8 mouse cellular contexts compared by ENCODE assay signal in genomic region chr9:108492043-108492750, GRCm38 (mm10). TPM values are rescaled to one million over a fixed set of nuclear protein-coding genes. Genes with fewer than 3 reads are reported as not detected.
DNase-seq lines count a peak whose midpoint lies in the region; ATAC-seq lines count a peak whose summit lies in the region.

No protein-coding gene starts in this region.

- no peaks in the 10 kb centered on the region for H3K27me3 ChIP-seq in forebrain, embryonic 15.5 days
- H3K27me3 ChIP-seq in intestine, embryonic 16.5 days (replicated peaks; ENCODE audit: control insufficient read depth, insufficient read depth, low read length) = no peaks in the 10 kb centered on the region
- peaks cover under 1% of the 10 kb centered on the region for H3K27me3 ChIP-seq in megakaryocyte, embryonic 14.5 days (replicated peaks)

- WGBS in forebrain, embryonic 15.5 days = 89% methylated on average over 16 of the region's 16 CpGs
- WGBS in intestine, embryonic 16.5 days = 74% methylated on average over 16 of the region's 16 CpGs

- peak overlapping the region; percentile 17 for H3K9ac ChIP-seq in forebrain, embryonic 15.5 days (replicated peaks)
- peak overlapping the region; percentile 96 for H3K9ac ChIP-seq in intestine, embryonic 16.5 days (ENCODE audit: low read depth, low read length)

- peaks cover 49% of the 10 kb centered on the region for H3K36me3 ChIP-seq in forebrain, embryonic 15.5 days
- peaks cover 46% of the 10 kb centered on the region for H3K36me3 ChIP-seq in intestine, embryonic 16.5 days (ENCODE audit: control insufficient read depth, insufficient read depth, low read length)
- H3K36me3 ChIP-seq in megakaryocyte, embryonic 14.5 days (replicated peaks; ENCODE audit: low read length) = peaks cover 53% of the 10 kb centered on the region

- no peaks in the 10 kb centered on the region for H3K9me3 ChIP-seq in forebrain, embryonic 15.5 days
- no peaks in the 10 kb centered on the region for H3K9me3 ChIP-seq in intestine, embryonic 16.5 days (ENCODE audit: control insufficient read depth, low read length)
- H3K9me3 ChIP-seq in megakaryocyte, embryonic 14.5 days = no peaks in the 10 kb centered on the region

- peak overlapping the region; percentile 80; the same call in 1 of the 2 replicates for H3K4me3 ChIP-seq in forebrain, embryonic 15.5 days
- H3K4me3 ChIP-seq in intestine, embryonic 16.5 days (ENCODE audit: low read length) = peak overlapping the region; percentile 98
- H3K4me3 ChIP-seq in megakaryocyte, embryonic 14.5 days (replicated peaks) = peak overlapping the region; percentile 97

- no peak overlapping the region for H3K27ac ChIP-seq in forebrain, embryonic 15.5 days (replicated peaks)
- no peak overlapping the region for H3K27ac ChIP-seq in intestine, embryonic 16.5 days (ENCODE audit: low read length)

- peak; percentile 54 for DNase-seq in gastrocnemius, adult 18-20 months (ENCODE audit: low spot score)
- DNase-seq in gastrocnemius, postnatal 36 days = no peak
- peak; percentile 93 to 95 for DNase-seq in adrenal gland, adult (ENCODE audit: inconsistent age in 2 of 2, low spot score in 1 of 2)
- DNase-seq in T-cell, adult 2 months (ENCODE audit: low spot score) = no peak
- no peak for DNase-seq in left cerebral cortex, adult 11 months (ENCODE audit: low spot score)

- H3K4me2 ChIP-seq in forebrain, embryonic 15.5 days (replicated peaks) = peak overlapping the region; percentile 63
- peak overlapping the region; percentile 95 for H3K4me2 ChIP-seq in intestine, embryonic 16.5 days (ENCODE audit: low read depth, low read length)

- no peak for ATAC-seq in forebrain, embryonic 15.5 days (replicated peaks)
- no peak for ATAC-seq in intestine, embryonic 16.5 days

- intact Hi-C loops in gastrocnemius, postnatal 36 days (cut with DNase I) = no loop called here

- peaks cover 20% of the 10 kb centered on the region for H3K4me1 ChIP-seq in forebrain, embryonic 15.5 days
- peaks cover 21% of the 10 kb centered on the region for H3K4me1 ChIP-seq in intestine, embryonic 16.5 days (ENCODE audit: control insufficient read depth, insufficient read depth, low read length)
- H3K4me1 ChIP-seq in megakaryocyte, embryonic 14.5 days = peaks cover 35% of the 10 kb centered on the region

RNA-seq across cellular contexts. Expression of gene Usp19, which starts 1.8 kb away (rescaled TPM):
- 100 to 1,000 TPM; 126 to 127 TPM for total RNA-seq in gastrocnemius, adult 18-20 months (2021)
- 100 to 1,000 TPM; 105 to 120 TPM for total RNA-seq in gastrocnemius, postnatal 36 days (2021)
- 90.1 and 95.4 TPM in 2 replicates for polyA plus RNA-seq in forebrain, embryonic 15.5 days (2015; fragmentation: Nextera tagmentation; extraction: Ambion mirVana)
- polyA plus RNA-seq in intestine, embryonic 16.5 days (2015; fragmentation: Nextera tagmentation; extraction: Ambion mirVana) = 35.7 and 42.8 TPM in 2 replicates
- 61.5 and 104 TPM in 2 replicates for polyA plus RNA-seq in megakaryocyte, embryonic 14.5 days (2012; ENCODE audit: insufficient read depth, low replicate concordance)

RNA-seq across cellular contexts. Expression of gene Lamb2, which starts 12.7 kb away (rescaled TPM):
- 100 to 1,000 TPM; 117 to 126 TPM for total RNA-seq in gastrocnemius, adult 18-20 months (2021)
- total RNA-seq in gastrocnemius, postnatal 36 days (2021) = 100 to 1,000 TPM; 118 to 129 TPM
- polyA plus RNA-seq in forebrain, embryonic 15.5 days (2015; fragmentation: Nextera tagmentation; extraction: Ambion mirVana) = 15.7 and 18.8 TPM in 2 replicates
- 26.6 and 33.6 TPM in 2 replicates for polyA plus RNA-seq in intestine, embryonic 16.5 days (2015; fragmentation: Nextera tagmentation; extraction: Ambion mirVana)
- polyA plus RNA-seq in megakaryocyte, embryonic 14.5 days (2012; ENCODE audit: insufficient read depth, low replicate concordance) = 0.04 TPM in 1 of 2 replicates, not detected in the other

RNA-seq across cellular contexts. Expression of gene Qars, which starts 15.3 kb away (rescaled TPM):
- total RNA-seq in gastrocnemius, adult 18-20 months (2021) = 10 to 100 TPM; 83.0 to 86.4 TPM
- 10 to 100 TPM; 69.7 to 81.7 TPM for total RNA-seq in gastrocnemius, postnatal 36 days (2021)
- polyA plus RNA-seq in forebrain, embryonic 15.5 days (2015; fragmentation: Nextera tagmentation; extraction: Ambion mirVana) = 70.1 and 72.6 TPM in 2 replicates
- 111 and 118 TPM in 2 replicates for polyA plus RNA-seq in intestine, embryonic 16.5 days (2015; fragmentation: Nextera tagmentation; extraction: Ambion mirVana)
- polyA plus RNA-seq in megakaryocyte, embryonic 14.5 days (2012; ENCODE audit: insufficient read depth, low replicate concordance) = 6.5 and 33.3 TPM in 2 replicates

RNA-seq across cellular contexts. Expression of gene Qrich1, which starts 24.4 kb away (rescaled TPM):
- total RNA-seq in gastrocnemius, adult 18-20 months (2021) = 10 to 100 TPM; 47.3 to 57.4 TPM
- 10 to 100 TPM; 49.3 to 51.9 TPM for total RNA-seq in gastrocnemius, postnatal 36 days (2021)
- polyA plus RNA-seq in forebrain, embryonic 15.5 days (2015; fragmentation: Nextera tagmentation; extraction: Ambion mirVana) = 146 and 148 TPM in 2 replicates
- 90.2 and 93.4 TPM in 2 replicates for polyA plus RNA-seq in intestine, embryonic 16.5 days (2015; fragmentation: Nextera tagmentation; extraction: Ambion mirVana)
- 22.0 and 38.5 TPM in 2 replicates for polyA plus RNA-seq in megakaryocyte, embryonic 14.5 days (2012; ENCODE audit: insufficient read depth, low replicate concordance)

RNA-seq across cellular contexts. Expression of gene Klhdc8b, which starts 30.8 kb away (rescaled TPM):
- total RNA-seq in gastrocnemius, adult 18-20 months (2021) = 1 to 10 TPM; 1.8 to 2.2 TPM
- 1 to 10 TPM; 1.7 to 3.1 TPM for total RNA-seq in gastrocnemius, postnatal 36 days (2021)
- polyA plus RNA-seq in forebrain, embryonic 15.5 days (2015; fragmentation: Nextera tagmentation; extraction: Ambion mirVana) = 55.7 and 62.2 TPM in 2 replicates
- polyA plus RNA-seq in intestine, embryonic 16.5 days (2015; fragmentation: Nextera tagmentation; extraction: Ambion mirVana) = 44.7 and 49.6 TPM in 2 replicates
- polyA plus RNA-seq in megakaryocyte, embryonic 14.5 days (2012; ENCODE audit: insufficient read depth, low replicate concordance) = 3.8 and 6.5 TPM in 2 replicates

Comparison
In these comparisons a context has a peak if more than half of its experiments do, and no peak if none do; other contexts are left out.
1. DNase-seq: peak in gastrocnemius, adult 18-20 months (single experiment) and adrenal gland, adult (2 of 2); none in gastrocnemius, postnatal 36 days (0 of 2), T-cell, adult 2 months (single experiment) and left cerebral cortex, adult 11 months (single experiment).
2. RNA of gene Lamb2, which starts 12.7 kb away (polyA plus RNA-seq): 26.6 to 33.6 TPM in intestine, embryonic 16.5 days and 15.7 to 18.8 TPM in forebrain, embryonic 15.5 days; 0.04 TPM in megakaryocyte, embryonic 14.5 days; every median in the first group is over 10 times any median in the second.
3. Peak in every context shown above with its lines, with median percentiles within 50 percentile points of each other: H3K4me3 ChIP-seq.